Mouse (Mus musculus): ENCODE results near the gene Kif9. TPM values are rescaled to one million over a fixed set of nuclear protein-coding genes. Genes with fewer than 3 reads are reported as not detected.

Kif9 gene
- total and polyA plus RNA-seq, 3 experiments: 0.10 to 2.1 (median 2.0) TPM

GRCm38 (mm10) chr9:110488841-110489240 lies 12.1 kb downstream of the Kif9 start:
- no peaks in the 10 kb centered on the region; the same call in 1 of the 2 replicates for H3K4me1 ChIP-seq (ENCODE audit: insufficient read depth, low read depth, low read length)
- DNase-seq (ENCODE audit: low spot score): no peak
- H3K27me3 ChIP-seq (ENCODE audit: insufficient read depth, low read length): peaks cover 33% of the 10 kb centered on the region
- peaks cover 8% of the 10 kb centered on the region for H3K9me3 ChIP-seq (replicated peaks)
- no peak for TF ChIP-seq POLR2AphosphoS5 (IDR thresholded peaks at IDR 0.05; ENCODE audit: insufficient replicate concordance, low read depth, low read length)
- no peak for TF ChIP-seq GATA1 (IDR thresholded peaks at IDR 0.05; ENCODE audit: borderline replicate concordance, low read length)
- TF ChIP-seq GATA2 (IDR thresholded peaks at IDR 0.05; ENCODE audit: borderline replicate concordance, low read depth, low read length): no peak
- TF ChIP-seq TAL1 (conservative IDR thresholded peaks at IDR 0.05; ENCODE audit: low read depth, low read length): no peak
- no peak for TF ChIP-seq CTCF (IDR thresholded peaks at IDR 0.05; ENCODE audit: low read depth, low read length)
- ATAC-seq (ENCODE audit: extremely low read depth, insufficient number of reproducible peaks, low FRiP score, poor library complexity, severe bottlenecking): no peak
- H3K4me3 ChIP-seq (ENCODE audit: low read depth, low read length): no peak overlapping the region
- H3K36me3 ChIP-seq (replicated peaks): no peaks in the 10 kb centered on the region

GRCm38 (mm10) chr9:110490913-110491312 lies 14.2 kb downstream of the Kif9 start:
- Histone ChIP-seq H3K9me3 (replicated peaks) (peaks cover 8% of the 10 kb centered on the region), H3K36me3 (replicated peaks) (no peaks in the 10 kb centered on the region), H3K27me3 (ENCODE audit: insufficient read depth, low read length) (peaks cover 21% of the 10 kb centered on the region), H3K4me1 (ENCODE audit: insufficient read depth, low read depth, low read length) (no peaks in the 10 kb centered on the region; the same call in 1 of the 2 replicates), H3K4me3 (ENCODE audit: low read depth, low read length) (no peak overlapping the region)
- DNase-seq (ENCODE audit: low spot score): no peak
- TF ChIP-seq GATA1 (IDR thresholded peaks at IDR 0.05; ENCODE audit: borderline replicate concordance, low read length) (no peak), POLR2AphosphoS5 (IDR thresholded peaks at IDR 0.05; ENCODE audit: insufficient replicate concordance, low read depth, low read length) (no peak), CTCF (IDR thresholded peaks at IDR 0.05; ENCODE audit: low read depth, low read length) (no peak), TAL1 (conservative IDR thresholded peaks at IDR 0.05; ENCODE audit: low read depth, low read length) (no peak), GATA2 (IDR thresholded peaks at IDR 0.05; ENCODE audit: borderline replicate concordance, low read depth, low read length) (no peak)
- ATAC-seq (ENCODE audit: extremely low read depth, insufficient number of reproducible peaks, low FRiP score, poor library complexity, severe bottlenecking): no peak

GRCm38 (mm10) chr9:110525737-110526136 lies 49.0 kb downstream of the Kif9 start:
- Histone ChIP-seq H3K9me3 (replicated peaks) (no peaks in the 10 kb centered on the region), H3K27me3 (ENCODE audit: insufficient read depth, low read length) (peaks cover 3% of the 10 kb centered on the region; the same call in 1 of the 2 replicates), H3K4me1 (ENCODE audit: insufficient read depth, low read depth, low read length) (peaks cover 25% of the 10 kb centered on the region), H3K36me3 (replicated peaks) (no peaks in the 10 kb centered on the region), H3K4me3 (ENCODE audit: low read depth, low read length) (no peak overlapping the region)
- DNase-seq (ENCODE audit: low spot score) (no peak), ATAC-seq (ENCODE audit: extremely low read depth, insufficient number of reproducible peaks, low FRiP score, poor library complexity, severe bottlenecking) (no peak)
- TF ChIP-seq GATA2 (IDR thresholded peaks at IDR 0.05; ENCODE audit: borderline replicate concordance, low read depth, low read length) (no peak), POLR2AphosphoS5 (IDR thresholded peaks at IDR 0.05; ENCODE audit: insufficient replicate concordance, low read depth, low read length) (no peak), TAL1 (conservative IDR thresholded peaks at IDR 0.05; ENCODE audit: low read depth, low read length) (no peak), GATA1 (IDR thresholded peaks at IDR 0.05; ENCODE audit: borderline replicate concordance, low read length) (no peak), CTCF (IDR thresholded peaks at IDR 0.05; ENCODE audit: low read depth, low read length) (no peak)

- peaks cover 2% of the 10 kb centered on the region for H3K36me3 ChIP-seq (replicated peaks)
- TF ChIP-seq TAL1 (conservative IDR thresholded peaks at IDR 0.05; ENCODE audit: low read depth, low read length) (no peak), GATA2 (IDR thresholded peaks at IDR 0.05; ENCODE audit: borderline replicate concordance, low read depth, low read length) (no peak), POLR2AphosphoS5 (IDR thresholded peaks at IDR 0.05; ENCODE audit: insufficient replicate concordance, low read depth, low read length) (no peak), GATA1 (IDR thresholded peaks at IDR 0.05; ENCODE audit: borderline replicate concordance, low read length) (no peak), CTCF (IDR thresholded peaks at IDR 0.05; ENCODE audit: low read depth, low read length) (no peak)
- peak; percentile 28 for DNase-seq (ENCODE audit: low spot score)
- H3K27me3 ChIP-seq (ENCODE audit: insufficient read depth, low read length): peaks cover 3% of the 10 kb centered on the region; the same call in 1 of the 2 replicates
- H3K4me3 ChIP-seq (ENCODE audit: low read depth, low read length): peak overlapping the region; percentile 69
- no peaks in the 10 kb centered on the region for H3K9me3 ChIP-seq (replicated peaks)
- peak; percentile 67 for ATAC-seq (ENCODE audit: extremely low read depth, insufficient number of reproducible peaks, low FRiP score, poor library complexity, severe bottlenecking)
- peaks cover 41% of the 10 kb centered on the region for H3K4me1 ChIP-seq (ENCODE audit: insufficient read depth, low read depth, low read length)
Measured at GRCm38 (mm10) chr9:110529002-110529737, 52.4 kb downstream of the Kif9 start.

GRCm38 (mm10) chr9:110530650-110531049 lies 53.9 kb downstream of the Kif9 start:
- Histone ChIP-seq H3K4me1 (ENCODE audit: insufficient read depth, low read depth, low read length) (peaks cover 55% of the 10 kb centered on the region), H3K9me3 (replicated peaks) (no peaks in the 10 kb centered on the region), H3K27me3 (ENCODE audit: insufficient read depth, low read length) (no peaks in the 10 kb centered on the region), H3K4me3 (ENCODE audit: low read depth, low read length) (peak overlapping the region; percentile 13; the same call in 1 of the 2 replicates), H3K36me3 (replicated peaks) (peaks cover 16% of the 10 kb centered on the region)
- DNase-seq (ENCODE audit: low spot score) (no peak), ATAC-seq (ENCODE audit: extremely low read depth, insufficient number of reproducible peaks, low FRiP score, poor library complexity, severe bottlenecking) (no peak)
- TF ChIP-seq GATA2 (IDR thresholded peaks at IDR 0.05; ENCODE audit: borderline replicate concordance, low read depth, low read length): no peak
- TF ChIP-seq GATA1 (IDR thresholded peaks at IDR 0.05; ENCODE audit: borderline replicate concordance, low read length): no peak
- TF ChIP-seq POLR2AphosphoS5 (IDR thresholded peaks at IDR 0.05; ENCODE audit: insufficient replicate concordance, low read depth, low read length): no peak
- no peak for TF ChIP-seq CTCF (IDR thresholded peaks at IDR 0.05; ENCODE audit: low read depth, low read length)

GRCm38 (mm10) chr9:110531151-110531791 lies 54.5 kb downstream of the Kif9 start:
- no peak for DNase-seq (ENCODE audit: low spot score)
- Histone ChIP-seq H3K4me3 (ENCODE audit: low read depth, low read length) (peak overlapping the region; percentile 84; the same call in 1 of the 2 replicates), H3K4me1 (ENCODE audit: insufficient read depth, low read depth, low read length) (peaks cover 58% of the 10 kb centered on the region), H3K9me3 (replicated peaks) (no peaks in the 10 kb centered on the region), H3K27me3 (ENCODE audit: insufficient read depth, low read length) (no peaks in the 10 kb centered on the region), H3K36me3 (replicated peaks) (peaks cover 22% of the 10 kb centered on the region)
- ATAC-seq (ENCODE audit: extremely low read depth, insufficient number of reproducible peaks, low FRiP score, poor library complexity, severe bottlenecking): no peak
- TF ChIP-seq GATA2 (IDR thresholded peaks at IDR 0.05; ENCODE audit: borderline replicate concordance, low read depth, low read length) (no peak), CTCF (IDR thresholded peaks at IDR 0.05; ENCODE audit: low read depth, low read length) (no peak), POLR2AphosphoS5 (IDR thresholded peaks at IDR 0.05; ENCODE audit: insufficient replicate concordance, low read depth, low read length) (no peak), TAL1 (conservative IDR thresholded peaks at IDR 0.05; ENCODE audit: low read depth, low read length) (no peak), GATA1 (IDR thresholded peaks at IDR 0.05; ENCODE audit: borderline replicate concordance, low read length) (no peak)
